Mouse (Mus musculus): ENCODE results near the gene Ivns1abp.
"Not testable (repeated sequence)": the region's sequence is repeated elsewhere in the genome, so short reads cannot be mapped to it uniquely, and the experiment has no call there.

Ivns1abp gene

DNA sequence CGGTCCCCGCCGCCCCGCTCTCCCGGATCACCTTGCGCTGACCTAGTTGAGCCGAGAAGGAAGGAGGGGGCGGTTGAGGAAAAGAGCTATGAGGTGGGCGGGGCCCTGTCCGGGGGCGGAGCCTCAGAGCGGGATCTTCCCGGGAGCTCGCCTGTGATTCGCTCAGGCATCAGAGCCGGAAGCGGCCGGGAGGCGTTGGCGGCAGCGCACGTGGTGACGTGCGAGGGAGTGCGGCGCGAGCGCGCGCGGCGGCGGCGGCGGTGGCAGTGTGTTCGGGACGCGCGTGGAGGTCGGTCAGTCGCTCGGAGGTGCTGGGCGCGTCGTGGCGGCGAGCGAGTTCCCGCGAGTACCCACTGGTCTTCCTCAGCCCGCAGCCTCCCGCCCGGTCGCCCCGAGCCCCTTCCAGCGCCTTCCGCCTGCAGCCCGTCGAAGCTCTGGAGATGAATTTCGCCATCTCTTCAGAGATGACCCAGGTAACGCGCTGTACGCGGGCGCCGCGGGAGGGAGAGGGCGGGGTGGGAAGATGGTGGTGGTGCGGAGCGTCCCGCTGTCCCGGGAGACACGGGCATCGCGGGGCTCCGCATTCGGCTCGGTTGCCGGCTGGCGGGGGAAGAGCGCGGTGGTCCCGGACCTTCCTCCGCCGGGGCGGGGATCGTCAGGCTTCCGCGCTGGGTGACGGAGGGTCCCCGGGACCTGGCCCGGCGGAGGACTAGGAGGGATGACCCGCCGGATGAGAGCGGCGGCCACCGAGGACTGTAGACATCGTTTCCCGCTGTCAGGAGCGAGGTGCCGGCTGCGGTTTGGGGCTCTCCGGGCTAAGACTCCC is at the start of gene Ivns1abp:
TSS of gene Ivns1abp (plus strand) at position 195 of the 826 bp plus-strand sequence.
- DNase-seq (ENCODE audit: low spot score): peak; percentile 96

DNA sequence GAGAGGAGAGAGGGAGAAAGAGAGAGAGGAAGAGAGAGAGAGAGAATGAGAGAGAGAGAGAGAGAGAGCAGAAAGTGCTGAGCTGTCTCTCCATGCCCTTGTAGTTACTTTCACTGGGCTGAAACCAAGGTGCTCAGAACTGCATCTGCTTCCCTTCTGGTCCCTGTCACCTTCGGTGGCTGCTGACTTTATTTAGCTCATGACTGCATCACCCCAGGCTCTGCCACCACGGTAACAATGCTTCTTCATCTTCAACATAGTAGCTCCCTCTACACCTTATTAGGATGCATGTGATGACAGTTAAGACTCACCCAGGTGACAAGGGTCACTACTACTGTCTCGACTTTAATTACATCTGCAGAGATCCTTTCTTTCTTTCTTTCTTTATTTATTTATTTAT is 48.8 kb upstream of the Ivns1abp start:
- no peak for DNase-seq (ENCODE audit: low spot score)

DNA sequence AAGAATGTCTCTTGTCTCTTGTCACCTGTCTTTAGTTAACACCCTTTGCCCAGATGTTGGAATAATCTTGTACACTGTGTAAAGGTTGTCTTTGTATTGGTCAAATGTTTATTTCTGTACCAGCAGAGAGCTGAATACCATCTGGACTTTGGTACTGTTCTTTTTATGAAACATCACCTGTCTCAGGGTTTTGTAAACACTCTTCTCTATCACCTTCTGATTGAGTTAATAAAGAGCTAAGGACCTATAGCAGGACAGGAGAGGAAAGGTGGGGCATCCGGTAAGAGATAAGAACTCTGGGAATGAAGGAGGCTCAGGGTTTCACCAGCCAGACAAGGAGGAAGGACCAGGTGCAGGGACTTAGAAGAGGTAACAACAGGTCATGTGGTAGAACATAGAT is 47.7 kb upstream of the Ivns1abp start:
- no peak for DNase-seq (ENCODE audit: low spot score)

- DNase-seq (ENCODE audit: low spot score): no peak
Observed at GRCm38 (mm10) chr1:151297025-151297424, 47.3 kb upstream of the Ivns1abp start.

DNA sequence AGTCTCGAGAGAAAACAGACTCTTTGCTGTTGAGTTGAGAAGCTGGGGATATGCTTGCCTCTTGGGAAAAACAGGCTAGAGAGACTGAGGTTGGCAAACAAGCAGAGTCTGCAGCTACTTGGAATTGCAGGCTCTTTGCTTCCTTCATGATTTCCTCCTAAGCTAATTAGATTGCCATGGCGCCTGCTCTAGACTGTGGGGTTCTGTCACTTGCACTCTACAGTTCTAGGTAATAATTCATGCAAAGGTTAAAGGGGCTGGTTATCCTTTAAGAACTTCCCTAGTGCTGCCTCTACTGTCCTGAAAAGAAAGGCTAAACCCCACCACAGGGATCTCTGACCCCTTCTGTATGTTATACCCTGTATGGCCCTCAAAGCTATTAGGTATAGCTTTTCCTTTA is 46.7 kb upstream of the Ivns1abp start:
- DNase-seq (ENCODE audit: low spot score): no peak

DNA sequence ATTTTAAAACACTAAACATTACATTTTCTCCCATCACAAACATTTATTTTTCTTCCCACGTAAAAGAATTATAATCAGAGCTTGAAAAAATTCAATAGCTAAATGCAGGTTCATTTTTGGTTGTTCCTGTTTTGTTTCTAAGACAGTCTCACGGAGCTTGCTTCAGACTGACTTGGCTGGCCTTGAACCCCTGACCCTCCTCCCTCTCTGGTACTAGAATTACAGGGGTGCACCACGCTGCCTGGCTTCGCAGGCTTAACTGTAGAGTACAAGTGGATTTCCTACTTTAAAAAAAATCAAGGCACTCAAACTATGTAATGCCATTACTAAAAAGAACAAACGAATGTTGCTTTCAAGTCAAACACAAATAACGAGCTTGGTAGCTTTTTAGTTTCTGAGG is 42.8 kb upstream of the Ivns1abp start:
- no peak for DNase-seq (ENCODE audit: low spot score)

DNA sequence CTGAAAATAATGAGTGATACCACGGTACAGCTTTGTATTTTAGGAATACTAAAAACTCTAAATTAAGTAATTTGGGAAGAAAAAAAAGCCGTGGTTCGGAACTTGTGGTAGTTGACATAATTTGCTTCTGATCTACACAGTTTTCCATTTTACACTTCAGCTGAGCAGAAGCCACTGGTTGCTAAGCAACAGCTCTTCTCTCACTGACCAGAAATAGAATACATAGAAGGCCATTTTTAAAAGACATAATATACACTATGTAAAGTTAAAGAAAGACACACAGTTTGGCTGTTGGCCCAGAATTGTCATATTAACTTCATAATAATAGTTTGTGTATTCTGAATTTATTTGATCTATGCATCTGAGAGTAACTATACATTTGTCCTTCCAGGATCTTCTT is 42.4 kb upstream of the Ivns1abp start:
- no peak for DNase-seq (ENCODE audit: low spot score)

GRCm38 (mm10) chr1:151303265-151303664 is 41.0 kb upstream of the Ivns1abp start:
- no peak for DNase-seq (ENCODE audit: low spot score)

DNA sequence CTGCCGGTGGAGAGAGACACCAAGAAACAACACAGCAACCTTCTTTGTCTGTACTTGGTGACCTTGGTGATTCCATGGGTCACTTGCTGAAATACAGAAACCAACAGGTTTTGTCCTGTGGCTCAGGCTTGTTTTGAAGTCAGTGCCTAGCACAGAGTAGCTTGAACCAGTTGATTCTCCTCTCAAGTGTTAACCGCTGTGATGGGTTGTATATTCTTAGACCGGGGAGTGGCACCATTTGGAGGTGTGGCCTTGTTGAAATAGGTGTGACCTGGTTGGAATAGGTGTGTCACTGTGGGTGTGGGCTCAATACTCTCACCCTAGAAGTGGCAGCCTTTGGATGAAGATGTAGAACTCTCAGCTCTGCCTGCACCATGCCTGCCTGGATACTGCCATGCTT is 39.3 kb upstream of the Ivns1abp start:
- not testable (repeated sequence) for DNase-seq (ENCODE audit: low spot score)

GRCm38 (mm10) chr1:151307059-151307458 is 37.2 kb upstream of the Ivns1abp start:
- DNase-seq (ENCODE audit: low spot score): no peak

DNA sequence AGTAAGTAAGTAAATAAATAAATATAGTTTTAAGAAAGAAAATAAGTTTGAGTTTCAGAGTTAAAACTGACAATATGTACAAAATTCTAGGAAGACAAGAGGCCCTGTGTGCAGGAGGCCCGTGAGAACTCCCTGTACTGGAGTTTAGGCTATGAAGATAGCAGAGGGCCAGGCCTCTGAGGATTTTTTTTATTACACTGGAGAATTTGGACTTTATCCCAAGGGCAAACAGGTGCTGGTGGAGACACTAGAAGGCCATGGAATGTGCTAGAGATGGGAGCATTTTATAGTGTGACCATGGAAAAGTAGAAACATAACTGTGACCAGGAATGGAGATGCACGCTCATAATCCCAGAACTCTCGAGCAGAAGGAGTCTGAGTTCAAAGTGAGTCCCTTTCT is 36.5 kb upstream of the Ivns1abp start:
- DNase-seq (ENCODE audit: low spot score): no peak

DNA sequence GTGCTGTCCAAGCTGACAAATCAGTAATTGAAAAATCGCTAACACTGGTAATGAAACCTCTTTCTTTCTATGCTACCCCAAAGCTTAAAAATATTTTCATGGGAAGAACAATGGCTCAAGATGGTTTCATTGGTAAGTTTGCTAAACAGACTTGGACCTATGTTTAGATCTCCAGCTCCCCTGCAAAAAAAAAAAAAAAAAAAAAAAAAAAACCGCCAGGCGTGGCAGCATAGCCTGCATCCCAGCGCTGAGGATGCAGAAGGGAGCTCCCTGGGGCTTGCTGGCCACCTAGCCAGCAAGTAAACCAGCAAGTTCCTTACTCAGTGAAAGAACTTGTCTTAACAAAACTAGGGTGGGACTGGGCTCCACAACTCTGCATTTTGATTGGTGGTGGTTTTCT is 35.8 kb upstream of the Ivns1abp start:
- DNase-seq (ENCODE audit: low spot score): no peak

GRCm38 (mm10) chr1:151310511-151310910 is 33.8 kb upstream of the Ivns1abp start:
- no peak for DNase-seq (ENCODE audit: low spot score)

GRCm38 (mm10) chr1:151311379-151311778 is 32.9 kb upstream of the Ivns1abp start:
- no peak for DNase-seq (ENCODE audit: low spot score)

DNA sequence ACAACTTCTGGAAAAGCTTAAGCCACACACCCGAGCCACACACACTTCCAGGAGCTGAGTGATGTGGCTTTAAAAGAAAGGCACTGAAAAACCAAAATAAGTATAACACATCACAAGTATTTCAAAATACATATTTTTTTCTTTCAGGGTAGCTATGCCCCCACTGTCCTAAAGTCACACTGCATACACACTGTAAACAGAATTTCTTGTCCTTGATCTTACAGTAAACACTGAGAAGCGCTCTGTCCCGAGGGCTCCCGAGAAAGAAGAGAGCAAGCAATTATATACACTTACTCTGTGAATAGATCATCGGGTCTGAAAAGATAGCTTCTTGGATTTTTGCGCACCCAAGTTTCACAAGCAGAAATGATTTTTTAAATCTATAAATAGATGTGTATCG is 25.0 kb upstream of the Ivns1abp start:
- no peak for DNase-seq (ENCODE audit: low spot score)

GRCm38 (mm10) chr1:151320408-151320807 is 23.9 kb upstream of the Ivns1abp start:
- no peak for DNase-seq (ENCODE audit: low spot score)

DNA sequence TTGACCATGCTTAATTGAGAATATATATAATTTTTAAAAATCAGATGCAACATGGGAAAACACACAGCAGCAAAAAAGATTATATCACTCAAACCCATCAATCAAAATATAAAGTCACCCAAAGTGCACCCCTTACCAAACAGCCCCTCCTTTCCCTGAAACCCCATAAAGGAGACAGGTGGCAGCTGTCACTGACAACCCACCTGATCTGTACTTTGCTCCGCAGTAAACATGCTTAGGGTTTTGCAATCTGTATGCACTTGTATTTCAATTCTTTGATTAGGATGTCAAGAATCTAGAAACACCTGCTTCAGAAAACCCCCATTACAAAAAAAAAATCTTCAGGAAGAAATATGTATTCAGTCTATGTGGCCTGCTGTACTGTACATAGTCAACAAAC is 18.9 kb upstream of the Ivns1abp start:
- DNase-seq (ENCODE audit: low spot score): no peak

- no peak for DNase-seq (ENCODE audit: low spot score)
Observed at GRCm38 (mm10) chr1:151328341-151329097, 15.8 kb upstream of the Ivns1abp start.

DNA sequence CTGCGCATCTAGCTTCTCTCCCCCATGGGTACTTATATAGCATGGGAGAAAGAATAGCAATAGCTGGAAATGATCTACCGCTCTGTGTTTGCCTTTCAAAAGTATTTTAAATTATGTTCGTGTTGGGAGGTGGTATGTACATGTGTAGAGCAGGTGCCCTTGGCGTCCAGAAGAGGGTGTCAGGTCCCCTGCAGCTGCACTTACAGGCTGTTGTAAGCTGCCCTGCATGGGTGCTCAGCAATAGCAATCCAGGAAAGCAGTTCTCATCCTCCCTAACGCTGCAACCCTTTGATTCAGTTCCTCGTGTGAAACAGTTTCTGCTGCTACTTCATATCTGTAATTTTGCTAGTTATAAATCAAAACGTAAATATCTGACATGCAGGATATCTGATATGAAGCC is 14.7 kb upstream of the Ivns1abp start:
- no peak for DNase-seq (ENCODE audit: low spot score)

DNA sequence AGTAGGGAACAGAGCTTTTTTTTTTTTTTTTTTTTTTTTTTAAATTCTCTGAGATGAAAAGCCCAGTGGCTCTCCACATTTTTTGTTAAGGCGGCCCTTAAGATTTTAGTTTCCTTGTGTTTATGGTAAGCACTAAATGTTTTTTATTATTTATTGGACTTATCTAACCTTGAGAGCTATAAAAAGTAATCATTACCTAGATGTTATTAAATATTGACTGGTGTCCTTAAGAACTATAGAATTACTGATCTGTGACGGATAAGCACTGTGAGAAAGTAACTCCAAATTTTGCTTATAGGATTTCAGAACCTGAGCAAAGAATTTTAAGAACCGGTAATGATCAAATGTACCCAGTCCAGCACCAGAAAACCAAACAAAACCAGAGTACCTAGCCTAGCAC is 11.5 kb upstream of the Ivns1abp start:
- no peak for DNase-seq (ENCODE audit: low spot score)

GRCm38 (mm10) chr1:151338234-151338633 is 6.0 kb upstream of the Ivns1abp start:
- DNase-seq (ENCODE audit: low spot score): no peak

DNA sequence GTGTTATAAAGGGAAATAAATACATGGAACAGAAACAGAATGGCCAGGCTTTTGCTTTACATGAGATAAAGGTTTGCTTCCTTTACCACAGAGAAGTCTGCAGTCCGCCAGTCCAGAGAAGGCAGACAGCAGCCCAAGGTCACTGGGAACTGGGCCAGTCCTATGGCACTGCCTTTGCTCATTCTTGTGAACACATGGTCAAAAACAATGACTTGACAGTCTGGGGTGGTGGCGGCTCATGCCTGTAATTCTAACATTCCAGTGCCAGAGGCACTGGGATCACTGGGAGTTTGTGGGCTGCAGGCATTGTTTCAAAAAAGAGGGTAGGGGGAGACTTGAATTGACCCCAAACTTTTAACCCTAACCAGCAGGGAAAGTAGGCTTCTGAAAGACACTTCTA is 5.3 kb upstream of the Ivns1abp start:
- peak; percentile 80 for DNase-seq (ENCODE audit: low spot score)

DNA sequence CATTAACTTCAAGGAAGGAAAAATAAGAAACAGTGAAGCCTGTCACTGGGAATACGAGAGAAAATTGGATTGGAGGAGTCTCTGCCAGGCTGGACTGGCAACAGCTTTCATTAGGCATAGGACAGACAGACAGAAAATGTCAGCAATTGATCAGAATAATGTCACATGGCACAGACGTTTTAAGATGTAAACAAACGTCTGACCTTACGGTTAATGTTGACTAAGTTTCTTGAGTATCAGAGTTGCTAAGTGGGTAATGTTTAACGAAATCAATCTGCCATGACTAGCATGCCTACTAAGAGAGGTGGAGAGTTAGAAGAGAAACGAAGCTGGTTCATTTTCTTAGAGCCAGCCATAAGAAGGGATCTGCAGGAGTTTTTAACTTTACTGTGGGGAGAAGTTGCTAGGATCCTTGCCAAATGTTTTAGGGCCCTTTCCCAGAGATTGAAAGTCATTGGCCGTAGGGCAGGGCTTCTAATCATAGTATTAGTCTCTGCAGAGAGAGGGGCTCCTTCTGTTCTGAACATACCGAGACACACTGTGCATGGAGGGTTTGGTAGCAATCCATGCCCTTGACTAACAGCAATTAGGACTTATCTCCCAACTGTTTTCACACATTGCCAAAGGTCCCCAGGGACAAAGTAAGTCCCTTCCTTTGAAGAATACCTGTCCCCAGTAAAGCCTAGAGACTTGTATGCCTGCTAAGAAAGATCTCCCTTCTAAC is 2.8 kb upstream of the Ivns1abp start:
- no peak for DNase-seq (ENCODE audit: low spot score)
